Mouse (Mus musculus): ENCODE measurements around the gene Gab2.

DNA sequence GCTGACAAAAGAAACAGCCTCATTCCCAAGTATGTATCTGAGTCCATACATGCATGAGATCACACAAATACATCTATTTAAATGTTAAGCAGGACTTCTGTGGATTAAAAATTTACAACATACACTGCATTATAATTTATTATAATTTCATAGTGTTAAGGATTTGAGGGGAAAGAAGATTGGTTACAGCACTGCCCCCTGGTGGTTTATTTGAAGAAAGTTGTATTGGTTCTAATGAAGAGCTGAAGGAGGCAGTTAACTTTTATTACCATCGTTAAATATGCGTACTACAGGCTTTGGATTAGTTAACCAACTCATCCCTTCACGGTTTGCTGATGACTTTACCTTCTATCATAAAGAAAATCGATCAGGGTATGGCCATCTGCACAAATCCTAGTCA is 3.9 kb downstream of the Gab2 start:
- TF ChIP-seq CTCF (IDR thresholded peaks at IDR 0.05; ENCODE audit: borderline replicate concordance, extremely low read depth, insufficient read depth, insufficient read length) (no peak), POLR2A (IDR thresholded peaks at IDR 0.05; ENCODE audit: borderline replicate concordance, extremely low read depth, insufficient read depth, insufficient read length, poor library complexity, severe bottlenecking) (no peak)
